Mouse (Mus musculus): Measurements from ENCODE around the gene Tmem131. TPM values are rescaled to one million over a fixed set of nuclear protein-coding genes. Genes with fewer than 3 reads are reported as not detected.

Gene Tmem131
- total and polyA plus RNA-seq, 2 experiments from 2014 or later: 9.4 to 29.3 TPM

GRCm38 (mm10) chr1:36919728-36920127 lies 23.7 kb downstream of the Tmem131 start:
- TF ChIP-seq CTCF (IDR thresholded peaks at IDR 0.05; ENCODE audit: low read depth): no peak
- DNase-seq (no peak), ATAC-seq (no peak)
- no peaks in the 10 kb centered on the region for H3K36me3 ChIP-seq (ENCODE audit: insufficient read depth)
- H3K27me3 ChIP-seq (ENCODE audit: insufficient read depth, low read length): no peaks in the 10 kb centered on the region
- 74% methylated on average over 1 of the region's 1 CpGs for WGBS
- no peak overlapping the region for H3K9ac ChIP-seq
- H3K4me1 ChIP-seq (ENCODE audit: insufficient read depth): peaks cover 11% of the 10 kb centered on the region; the same call in 1 of the 2 replicates
- no peak overlapping the region for H3K4me3 ChIP-seq (ENCODE audit: low read depth, low read length)
- no peak overlapping the region for H3K27ac ChIP-seq (ENCODE audit: low read depth, low read length)
- H3K4me2 ChIP-seq (ENCODE audit: low read depth): no peak overlapping the region
- H3K9me3 ChIP-seq (ENCODE audit: low read length): no peaks in the 10 kb centered on the region

- Histone ChIP-seq H3K36me3 (ENCODE audit: insufficient read depth) (no peaks in the 10 kb centered on the region), H3K4me3 (ENCODE audit: low read depth, low read length) (no peak overlapping the region), H3K4me1 (ENCODE audit: insufficient read depth) (peaks cover 11% of the 10 kb centered on the region; the same call in 1 of the 2 replicates), H3K9ac (no peak overlapping the region), H3K27me3 (ENCODE audit: insufficient read depth, low read length) (no peaks in the 10 kb centered on the region), H3K27ac (ENCODE audit: low read depth, low read length) (no peak overlapping the region), H3K9me3 (ENCODE audit: low read length) (no peaks in the 10 kb centered on the region), H3K4me2 (ENCODE audit: low read depth) (no peak overlapping the region)
- WGBS: 96% methylated on average over 1 of the region's 1 CpGs
- ATAC-seq (no peak), DNase-seq (no peak)
- no peak for TF ChIP-seq CTCF (IDR thresholded peaks at IDR 0.05; ENCODE audit: low read depth)
Observed at GRCm38 (mm10) chr1:36917423-36917822, 26.0 kb downstream of the Tmem131 start.

GRCm38 (mm10) chr1:36915200-36915580 lies 28.3 kb downstream of the Tmem131 start:
- H3K4me3 ChIP-seq (ENCODE audit: low read depth, low read length): no peak overlapping the region
- ATAC-seq (no peak), DNase-seq (no peak)
- WGBS: 95% methylated on average over 5 of the region's 5 CpGs
- H3K27ac ChIP-seq (ENCODE audit: low read depth, low read length): no peak overlapping the region
- H3K36me3 ChIP-seq (ENCODE audit: insufficient read depth): no peaks in the 10 kb centered on the region
- no peak for TF ChIP-seq CTCF (IDR thresholded peaks at IDR 0.05; ENCODE audit: low read depth)
- no peak overlapping the region for H3K4me2 ChIP-seq (ENCODE audit: low read depth)
- H3K4me1 ChIP-seq (ENCODE audit: insufficient read depth): peaks cover 5% of the 10 kb centered on the region; the same call in 1 of the 2 replicates
- H3K9ac ChIP-seq: no peak overlapping the region
- H3K9me3 ChIP-seq (ENCODE audit: low read length): no peaks in the 10 kb centered on the region
- no peaks in the 10 kb centered on the region for H3K27me3 ChIP-seq (ENCODE audit: insufficient read depth, low read length)

- H3K27me3 ChIP-seq (ENCODE audit: insufficient read depth, low read length): no peaks in the 10 kb centered on the region
- 42% methylated on average over 7 of the region's 7 CpGs for WGBS
- TF ChIP-seq CTCF (IDR thresholded peaks at IDR 0.05; ENCODE audit: low read depth): no peak
- H3K4me1 ChIP-seq (ENCODE audit: insufficient read depth): 0 out of 2 replicates have a peak, but pooled peaks cover 5% of the 10 kb centered on the region
- H3K36me3 ChIP-seq (ENCODE audit: insufficient read depth): no peaks in the 10 kb centered on the region
- no peaks in the 10 kb centered on the region for H3K9me3 ChIP-seq (ENCODE audit: low read length)
- no peak overlapping the region for H3K9ac ChIP-seq
- ATAC-seq: no peak
- H3K27ac ChIP-seq (ENCODE audit: low read depth, low read length): no peak overlapping the region
- DNase-seq: no peak
- H3K4me3 ChIP-seq (ENCODE audit: low read depth, low read length): no peak overlapping the region
- no peak overlapping the region for H3K4me2 ChIP-seq (ENCODE audit: low read depth)
Observed at GRCm38 (mm10) chr1:36914455-36915199, 28.8 kb downstream of the Tmem131 start.

GRCm38 (mm10) chr1:36913806-36914205 lies 29.7 kb downstream of the Tmem131 start:
- Histone ChIP-seq H3K27me3 (ENCODE audit: insufficient read depth, low read length) (no peaks in the 10 kb centered on the region), H3K36me3 (ENCODE audit: insufficient read depth) (no peaks in the 10 kb centered on the region), H3K4me1 (ENCODE audit: insufficient read depth) (0 out of 2 replicates have a peak, but pooled peaks cover 5% of the 10 kb centered on the region), H3K4me2 (ENCODE audit: low read depth) (no peak overlapping the region), H3K9me3 (ENCODE audit: low read length) (no peaks in the 10 kb centered on the region), H3K4me3 (ENCODE audit: low read depth, low read length) (no peak overlapping the region), H3K27ac (ENCODE audit: low read depth, low read length) (no peak overlapping the region), H3K9ac (no peak overlapping the region)
- 85% methylated on average over 7 of the region's 7 CpGs for WGBS
- TF ChIP-seq CTCF (IDR thresholded peaks at IDR 0.05; ENCODE audit: low read depth): no peak
- ATAC-seq (no peak), DNase-seq (no peak)

- H3K36me3 ChIP-seq (ENCODE audit: insufficient read depth): no peaks in the 10 kb centered on the region
- no peaks in the 10 kb centered on the region for H3K9me3 ChIP-seq (ENCODE audit: low read length)
- H3K27ac ChIP-seq (ENCODE audit: low read depth, low read length): no peak overlapping the region
- no peak overlapping the region for H3K4me3 ChIP-seq (ENCODE audit: low read depth, low read length)
- no peaks in the 10 kb centered on the region for H3K27me3 ChIP-seq (ENCODE audit: insufficient read depth, low read length)
- H3K9ac ChIP-seq: no peak overlapping the region
- ATAC-seq (no peak), DNase-seq (no peak)
- TF ChIP-seq CTCF (IDR thresholded peaks at IDR 0.05; ENCODE audit: low read depth): no peak
- H3K4me2 ChIP-seq (ENCODE audit: low read depth): no peak overlapping the region
- WGBS: 98% methylated on average over 1 of the region's 1 CpGs
- 0 out of 2 replicates have a peak, but pooled peaks cover 5% of the 10 kb centered on the region for H3K4me1 ChIP-seq (ENCODE audit: insufficient read depth)
Observed at GRCm38 (mm10) chr1:36912239-36912638, 31.2 kb downstream of the Tmem131 start.

GRCm38 (mm10) chr1:36911603-36912002 lies 31.9 kb downstream of the Tmem131 start:
- no peaks in the 10 kb centered on the region for H3K36me3 ChIP-seq (ENCODE audit: insufficient read depth)
- no peak overlapping the region for H3K27ac ChIP-seq (ENCODE audit: low read depth, low read length)
- no peaks in the 10 kb centered on the region for H3K27me3 ChIP-seq (ENCODE audit: insufficient read depth, low read length)
- no peaks in the 10 kb centered on the region for H3K9me3 ChIP-seq (ENCODE audit: low read length)
- TF ChIP-seq CTCF (IDR thresholded peaks at IDR 0.05; ENCODE audit: low read depth): no peak
- no peak overlapping the region for H3K4me2 ChIP-seq (ENCODE audit: low read depth)
- 79% methylated on average over 3 of the region's 3 CpGs for WGBS
- 0 out of 2 replicates have a peak, but pooled peaks cover 1% of the 10 kb centered on the region for H3K4me1 ChIP-seq (ENCODE audit: insufficient read depth)
- H3K9ac ChIP-seq: no peak overlapping the region
- DNase-seq (no peak), ATAC-seq (no peak)
- no peak overlapping the region for H3K4me3 ChIP-seq (ENCODE audit: low read depth, low read length)

Measured in forebrain, postnatal 0 days (tissue).